ENCODE assay signal across 8 mouse cellular contexts in genomic region chr14:46390249-46390775, GRCm38 (mm10). TPM values are rescaled to one million over a fixed set of nuclear protein-coding genes. Genes with fewer than 3 reads are reported as not detected.
DNase-seq lines count a peak whose midpoint lies in the region; ATAC-seq and TF ChIP-seq lines count a peak whose summit lies in the region.

TSS of gene Bmp4 (minus strand) at chr14:46390669.

- H3K4me1 ChIP-seq in testis, adult 2 months (ENCODE audit: control insufficient read depth, insufficient read depth, low read length), result peaks cover 25% of the 10 kb centered on the region
- peaks cover 8% of the 10 kb centered on the region; the same call in 1 of the 2 replicates for H3K4me1 ChIP-seq in intestine, embryonic 16.5 days (ENCODE audit: control insufficient read depth, insufficient read depth, low read length)
- H3K4me1 ChIP-seq in liver, postnatal 0 days (ENCODE audit: insufficient read depth), result peaks cover 3% of the 10 kb centered on the region

- no peak within 1 kb of the TSS for H3K27ac ChIP-seq in testis, adult 2 months (ENCODE audit: control insufficient read depth, insufficient read depth, low read depth, low read length)
- peak within 1 kb of the TSS; percentile 55 for H3K27ac ChIP-seq in intestine, embryonic 16.5 days (ENCODE audit: low read length)
- no peak within 1 kb of the TSS for H3K27ac ChIP-seq in liver, postnatal 0 days (ENCODE audit: low read depth)

- H3K9me3 ChIP-seq in intestine, embryonic 16.5 days (ENCODE audit: control insufficient read depth, low read length), result no peaks in the 10 kb centered on the region
- no peaks in the 10 kb centered on the region for H3K9me3 ChIP-seq in liver, postnatal 0 days (ENCODE audit: low read length)

- H3K36me3 ChIP-seq in testis, adult 2 months (ENCODE audit: control insufficient read depth, insufficient read depth, low read length), result no peaks in the 10 kb centered on the region
- H3K36me3 ChIP-seq in intestine, embryonic 16.5 days (ENCODE audit: control insufficient read depth, insufficient read depth, low read length), result no peaks in the 10 kb centered on the region
- no peaks in the 10 kb centered on the region for H3K36me3 ChIP-seq in liver, postnatal 0 days (replicated peaks; ENCODE audit: insufficient read depth, low read length)

- H3K27me3 ChIP-seq in testis, adult 2 months (ENCODE audit: control insufficient read depth, insufficient read depth, low read length), result peaks cover 6% of the 10 kb centered on the region
- H3K27me3 ChIP-seq in intestine, embryonic 16.5 days (replicated peaks; ENCODE audit: control insufficient read depth, insufficient read depth, low read length), result peaks cover 21% of the 10 kb centered on the region
- H3K27me3 ChIP-seq in liver, postnatal 0 days (ENCODE audit: insufficient read depth, low read length), result peaks cover 67% of the 10 kb centered on the region

- no peak for DNase-seq in testis, postnatal 14 days (ENCODE audit: low spot score)
- no peak for DNase-seq in gonadal fat pad, adult 2 months (ENCODE audit: low read depth)
- DNase-seq in liver, postnatal 0 days, result peak; percentile 22
- DNase-seq in skeletal muscle tissue, adult 2 months (ENCODE audit: low read depth, low spot score), result peak; percentile 48
- DNase-seq in cerebellum, postnatal 36 days, result no peak
- DNase-seq in cerebellum, adult 18-20 months, result no peak

- TF ChIP-seq CTCF in testis, adult 2 months (IDR thresholded peaks at IDR 0.05; ENCODE audit: control insufficient read depth, insufficient read depth, insufficient replicate concordance, low read depth, low read length), result no peak
- no peak for TF ChIP-seq CTCF in liver, postnatal 0 days (IDR thresholded peaks at IDR 0.05; ENCODE audit: low read depth)

- TF ChIP-seq POLR2A in testis, adult 2 months (IDR thresholded peaks at IDR 0.05; ENCODE audit: control insufficient read depth, low read depth, low read length), result no peak

- TF ChIP-seq EP300 in liver, postnatal 0 days (IDR thresholded peaks at IDR 0.05; ENCODE audit: low read depth), result no peak

- peak within 1 kb of the TSS; percentile 69 for H3K9ac ChIP-seq in intestine, embryonic 16.5 days (ENCODE audit: low read depth, low read length)
- no peak within 1 kb of the TSS for H3K9ac ChIP-seq in liver, postnatal 0 days (replicated peaks)

- H3K4me3 ChIP-seq in testis, adult 2 months (ENCODE audit: control insufficient read depth, low read depth, low read length), result peak within 1 kb of the TSS; percentile 25
- peak within 1 kb of the TSS; percentile 66 for H3K4me3 ChIP-seq in intestine, embryonic 16.5 days (ENCODE audit: low read length)
- H3K4me3 ChIP-seq in liver, postnatal 0 days (ENCODE audit: low read depth, low read length), result peak within 1 kb of the TSS; percentile 17

- peak within 1 kb of the TSS; percentile 45 for H3K4me2 ChIP-seq in intestine, embryonic 16.5 days (ENCODE audit: low read depth, low read length)
- peak within 1 kb of the TSS; percentile 45 for H3K4me2 ChIP-seq in liver, postnatal 0 days (ENCODE audit: low read depth, low read length)

- 1% methylated on average over 26 of the region's 26 CpGs for WGBS in intestine, embryonic 16.5 days
- 2% methylated on average over 26 of the region's 26 CpGs for WGBS in liver, postnatal 0 days (ENCODE audit: insufficient replicate concordance)

- peak; percentile 27 for ATAC-seq in intestine, embryonic 16.5 days
- ATAC-seq in liver, postnatal 0 days, result no peak

RNA-seq across cellular contexts. Expression of gene Bmp4, which starts in this region (rescaled TPM):
- 5.0 and 5.7 TPM in 2 replicates for polyA plus RNA-seq in testis, adult 2 months (2012; rRNA removed)
- 28.0 and 35.0 TPM in 2 replicates for polyA plus RNA-seq in gonadal fat pad, adult 2 months (2012; rRNA removed)
- polyA plus RNA-seq in intestine, embryonic 16.5 days (2015; fragmentation: Nextera tagmentation; extraction: Ambion mirVana), result 67.2 and 75.2 TPM in 2 replicates
- 1.5 and 1.6 TPM in 2 replicates for polyA plus RNA-seq in liver, postnatal 0 days (2015; fragmentation: Nextera tagmentation; extraction: Ambion mirVana)

Comparison
In these comparisons a context has a peak if more than half of its experiments do, and no peak if none do; other contexts are left out.
1. DNase-seq: peak in liver, postnatal 0 days (single experiment) and skeletal muscle tissue, adult 2 months (single experiment); none in testis, postnatal 14 days (single experiment), gonadal fat pad, adult 2 months (single experiment), cerebellum, postnatal 36 days (0 of 2) and cerebellum, adult 18-20 months (0 of 2).
2. Peak in every context shown above with its lines, with median percentiles within 50 percentile points of each other: H3K4me3 ChIP-seq.